Mouse (Mus musculus): Measurements from ENCODE around the gene Edrf1. TPM values are rescaled to one million over a fixed set of nuclear protein-coding genes. Genes with fewer than 3 reads are reported as not detected.

Gene Edrf1
- 19.4 TPM for polyA plus RNA-seq (2017; shearing (Covaris generic))

GRCm38 (mm10) chr7:133637361-133638305 lies at the start of gene Edrf1:
TSS of gene Edrf1 (plus strand) at chr7:133637543.

GRCm38 (mm10) chr7:133602058-133602457 lies 35.3 kb upstream of the Edrf1 start, which contains the start of gene Tex36:
TSS of gene Tex36 (minus strand) at chr7:133602158.

GRCm38 (mm10) chr7:133679961-133680360 lies 42.6 kb downstream of the Edrf1 start, which contains the start of gene Mmp21:
TSS of gene Mmp21 (minus strand) at chr7:133680061.

Other genes with a start within 250 kb of the Edrf1 start
- not detected for gene Tex36, start 35.4 kb upstream of the Edrf1 start, polyA plus RNA-seq (2017; shearing (Covaris generic))
- not detected for gene Mmp21, start 42.5 kb downstream of the Edrf1 start, polyA plus RNA-seq (2017; shearing (Covaris generic))
- gene Bccip, start 71.8 kb downstream of the Edrf1 start, polyA plus RNA-seq (2017; shearing (Covaris generic)): 113 TPM
- 16.7 TPM for gene Uros, start 72.5 kb downstream of the Edrf1 start, polyA plus RNA-seq (2017; shearing (Covaris generic))
- gene Fank1, start 139.3 kb downstream of the Edrf1 start, polyA plus RNA-seq (2017; shearing (Covaris generic)): not detected
- 18.0 TPM for gene Dhx32, start 145.2 kb downstream of the Edrf1 start, polyA plus RNA-seq (2017; shearing (Covaris generic))

Data from effector memory CD4-positive, alpha-beta T cell, adult 5 months (primary cell).